Mouse (Mus musculus) spleen, postnatal 14 days (tissue): ENCODE data around the gene Pik3r6.
A peak's percentile ranks its signal among the peaks of the same experiment; 100 is the strongest.

Experiments
- DNase-seq, 2 experiments: peaks; one replicate each; pipeline ENCODE4 v3.0.0; 2021 to 2022; ENCODE audit warnings: low spot score in 2 of 2

The Pik3r6 gene

DNA sequence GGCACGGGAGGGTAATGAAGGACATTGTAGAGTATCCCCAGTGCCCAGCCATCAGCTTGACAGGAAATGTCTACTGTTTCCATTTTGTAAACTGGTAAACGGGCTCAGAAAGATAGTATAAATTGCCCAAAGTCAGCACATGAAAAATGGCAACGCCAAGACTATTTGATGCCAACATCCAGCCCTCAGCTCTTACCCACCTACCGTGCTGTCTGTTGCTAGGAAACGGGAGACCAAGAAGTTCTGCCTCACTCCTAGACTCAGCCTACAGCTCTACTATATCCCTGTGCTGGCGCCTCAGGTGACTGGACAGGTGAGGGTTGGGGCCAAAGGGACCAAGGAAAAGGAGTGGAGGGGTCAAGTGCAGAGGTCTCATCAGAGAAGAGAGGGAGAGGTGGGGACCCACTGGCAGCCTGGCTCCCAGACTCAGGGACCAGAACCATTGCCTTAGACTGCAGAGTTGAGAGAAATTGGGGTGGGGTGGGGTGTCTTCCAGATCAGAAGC is 31.2 kb downstream of the Pik3r6 start:
- no peak for DNase-seq

DNA sequence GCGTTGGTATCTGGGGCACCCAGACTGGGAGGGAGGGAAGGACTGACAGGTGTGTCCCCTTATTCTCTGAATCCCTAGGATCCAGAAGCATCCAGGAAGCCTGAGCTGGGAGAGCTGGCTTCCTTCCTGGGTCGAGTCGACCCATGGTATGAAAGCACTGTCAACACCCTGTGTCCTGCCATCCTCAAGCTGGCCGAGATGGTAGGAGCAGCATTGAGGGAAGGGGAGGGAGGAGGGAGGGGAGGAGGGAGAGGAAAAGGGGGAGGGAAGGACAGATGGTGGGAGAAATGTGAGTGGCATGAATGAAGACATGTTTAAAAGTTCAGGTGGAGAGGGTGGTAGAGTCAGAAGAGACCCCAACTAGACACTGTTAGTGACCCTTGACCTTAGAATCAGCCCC is 33.2 kb downstream of the Pik3r6 start:
- DNase-seq, result no peak

DNA sequence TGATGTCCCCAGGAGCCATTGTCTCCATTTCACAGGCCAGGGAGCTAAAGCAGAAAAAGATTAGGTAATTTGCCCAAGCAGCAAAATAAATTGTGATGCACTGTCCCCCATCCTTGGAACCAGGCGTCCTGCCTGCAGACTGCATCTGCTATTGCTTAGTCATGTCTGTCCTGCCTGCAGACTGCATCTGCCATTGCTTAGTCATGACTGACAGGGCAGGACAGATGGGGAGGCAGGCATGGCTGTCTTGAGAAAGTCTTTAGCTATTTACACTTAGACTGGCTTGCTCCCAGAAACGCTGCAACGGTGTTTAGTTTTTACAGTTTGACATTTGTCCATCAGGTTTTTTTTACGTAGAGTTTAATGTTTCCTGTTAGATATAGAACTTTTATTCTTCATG is 33.6 kb downstream of the Pik3r6 start:
- no peak for DNase-seq

DNA sequence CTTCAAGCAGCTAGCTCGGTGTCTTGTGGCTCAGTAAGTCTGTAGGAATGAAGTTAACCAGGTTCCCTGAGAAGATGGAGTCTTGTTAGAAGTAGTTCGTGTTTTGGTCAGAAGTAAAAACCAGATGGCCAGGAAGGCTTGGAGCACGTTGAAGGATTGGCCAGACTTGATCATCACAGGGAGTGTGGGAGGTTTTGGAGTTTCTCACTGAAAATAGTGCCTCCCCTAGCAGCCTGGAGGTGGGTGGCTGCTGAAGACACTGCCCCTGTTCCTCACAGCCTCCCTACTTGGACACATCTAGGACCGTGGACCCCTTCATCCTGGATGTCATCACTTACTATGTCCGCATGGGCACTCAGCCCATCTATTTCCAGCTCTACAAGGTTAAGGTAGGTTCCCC is 36.8 kb downstream of the Pik3r6 start:
- DNase-seq, result no peak

DNA sequence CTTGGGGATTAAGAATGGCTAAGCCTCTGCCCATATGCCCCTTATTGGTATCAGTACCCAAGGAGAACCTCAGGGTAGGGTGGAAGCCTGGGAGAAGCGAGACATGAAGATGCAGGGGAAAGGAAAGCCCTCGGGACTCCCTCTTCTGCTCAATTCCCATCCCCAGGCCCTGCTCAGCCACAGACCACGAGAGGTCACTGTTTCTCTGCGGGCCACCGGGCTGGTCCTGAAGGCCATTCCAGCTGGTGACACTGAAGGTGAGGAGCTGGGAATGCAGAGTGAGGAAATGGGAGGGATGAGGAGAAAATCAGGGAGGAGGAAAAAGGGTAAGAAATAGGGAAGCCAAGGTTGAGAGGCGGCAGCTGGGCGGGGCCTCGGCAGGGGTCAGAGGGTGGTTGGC is 41.7 kb downstream of the Pik3r6 start:
- DNase-seq, result no peak

DNA sequence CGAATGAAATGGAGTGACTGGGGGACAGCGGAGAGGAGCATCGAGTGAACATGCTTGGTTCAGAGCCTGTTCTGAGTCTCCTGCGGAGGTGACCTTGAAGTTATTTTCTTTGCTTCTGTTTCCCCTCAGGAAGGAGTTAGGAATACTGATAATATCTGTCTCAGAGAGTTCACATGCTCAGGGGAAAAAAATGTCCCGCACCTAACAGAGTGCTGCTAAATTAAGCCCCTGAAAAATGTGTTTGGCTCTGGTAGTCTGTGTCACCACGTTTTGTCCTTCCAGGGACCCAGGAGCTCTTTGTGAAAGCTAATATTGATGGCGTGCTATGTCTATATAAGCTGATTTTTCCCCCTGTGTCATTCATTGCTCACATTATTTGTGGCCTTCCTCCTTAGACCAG is 42.4 kb downstream of the Pik3r6 start:
- DNase-seq, result no peak

DNA sequence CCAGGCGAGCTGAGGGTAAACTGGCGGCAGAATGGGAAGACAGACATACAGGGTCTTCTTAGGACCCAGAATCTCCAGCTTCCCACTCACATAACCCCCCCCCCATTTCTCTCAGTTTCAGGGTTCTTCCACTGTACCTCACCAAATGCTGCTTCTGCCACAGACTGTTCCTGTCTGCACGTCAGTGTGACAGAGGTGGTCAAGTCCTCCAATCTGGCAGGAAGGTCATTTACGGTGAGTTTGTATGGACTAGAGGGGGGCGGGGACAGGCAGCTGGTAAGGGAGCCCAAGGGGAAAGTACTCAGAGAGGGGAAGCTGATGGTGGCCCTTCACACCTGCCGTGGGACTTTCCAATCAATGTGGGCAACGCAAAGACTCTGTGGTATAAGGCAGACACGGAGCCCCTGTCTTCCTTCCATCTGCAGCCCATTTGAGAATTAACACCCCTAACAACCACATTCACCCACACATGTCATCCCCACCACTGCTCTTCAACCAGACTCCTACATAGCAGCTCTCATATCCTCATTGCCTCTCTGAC is 42.9 kb downstream of the Pik3r6 start:
- no peak for DNase-seq

DNA sequence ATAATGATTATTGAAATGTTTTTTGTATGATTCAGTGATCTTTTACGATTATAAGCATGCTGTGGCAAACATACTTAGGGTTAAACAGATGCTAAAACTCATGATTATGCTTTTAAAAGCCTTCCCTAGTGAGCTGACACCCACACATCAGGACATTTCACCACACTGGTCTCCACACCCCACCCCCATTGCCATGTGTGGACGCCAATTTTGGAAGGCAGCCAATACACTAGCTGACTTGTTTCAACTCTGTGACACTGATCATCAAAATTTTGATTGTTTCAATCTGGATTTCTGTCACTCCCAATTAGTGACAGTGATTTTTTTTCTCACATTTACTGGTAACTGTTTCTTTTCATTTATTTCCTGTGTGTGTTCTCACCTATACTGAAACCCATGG is 44.7 kb downstream of the Pik3r6 start:
- DNase-seq, result no peak

DNA sequence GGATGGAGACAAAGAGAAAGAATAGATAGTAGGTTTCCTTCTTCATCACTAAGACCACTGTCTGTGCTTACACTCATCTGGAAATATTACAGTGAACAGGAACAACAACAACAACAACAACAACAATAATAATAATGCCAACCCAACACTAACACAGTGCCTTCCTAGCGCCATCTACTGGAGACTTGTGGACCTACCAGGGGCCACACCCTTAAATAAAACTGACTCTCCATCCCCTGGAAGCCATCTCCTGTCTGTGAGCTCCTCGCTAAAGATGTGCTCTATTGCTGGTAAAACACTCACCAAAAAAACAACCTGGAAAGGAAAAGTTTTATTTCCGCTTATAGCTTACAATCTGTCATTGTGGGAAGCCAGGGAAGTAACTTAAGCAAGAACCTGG is 46.8 kb downstream of the Pik3r6 start:
- DNase-seq, result no peak

DNA sequence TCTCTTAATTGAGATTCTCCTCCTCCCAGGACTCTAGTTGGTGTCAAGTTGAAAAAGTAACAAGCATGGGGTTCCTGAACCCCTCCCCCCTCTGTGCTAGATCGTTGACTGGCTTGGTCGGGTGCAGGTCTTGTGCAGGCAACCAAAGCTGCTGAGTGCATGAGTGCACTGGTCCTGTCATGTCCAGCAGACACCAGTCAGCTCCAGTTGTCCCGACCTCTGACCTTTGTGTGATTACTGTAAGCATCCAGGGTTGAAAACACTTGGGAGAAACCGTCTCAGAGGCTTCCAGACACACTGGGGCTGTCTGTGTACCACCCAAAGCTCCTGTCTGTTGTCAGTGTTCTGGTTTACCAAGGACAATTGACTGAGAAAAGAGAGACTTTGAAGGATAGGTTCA is 47.5 kb downstream of the Pik3r6 start:
- no peak for DNase-seq

DNA sequence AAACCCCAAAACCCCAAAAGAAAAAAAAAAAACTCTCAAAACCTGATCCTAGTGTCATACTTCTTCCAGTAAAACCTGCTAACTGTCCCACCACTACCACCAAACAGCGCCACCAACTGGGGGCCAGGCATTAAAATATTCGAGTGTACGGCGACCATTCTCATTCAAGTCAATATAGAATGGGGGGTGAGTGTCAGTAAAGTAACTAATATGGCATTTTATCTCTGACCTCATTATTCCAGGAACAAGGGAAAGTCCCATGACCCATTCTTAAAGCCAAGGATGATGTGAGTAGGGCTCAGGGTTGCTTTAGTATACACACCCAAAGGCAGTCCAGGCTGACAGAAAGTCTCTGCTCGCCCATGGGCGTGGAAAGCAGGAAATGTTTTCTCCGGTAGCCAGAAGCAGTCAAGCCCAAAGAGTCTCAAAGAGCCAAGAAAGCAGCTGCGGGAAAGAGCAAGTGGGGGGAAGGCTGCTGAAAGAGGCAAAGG is 51.2 kb downstream of the Pik3r6 start:
- peak in 1 of 2 experiments; percentile 20 for DNase-seq

DNA sequence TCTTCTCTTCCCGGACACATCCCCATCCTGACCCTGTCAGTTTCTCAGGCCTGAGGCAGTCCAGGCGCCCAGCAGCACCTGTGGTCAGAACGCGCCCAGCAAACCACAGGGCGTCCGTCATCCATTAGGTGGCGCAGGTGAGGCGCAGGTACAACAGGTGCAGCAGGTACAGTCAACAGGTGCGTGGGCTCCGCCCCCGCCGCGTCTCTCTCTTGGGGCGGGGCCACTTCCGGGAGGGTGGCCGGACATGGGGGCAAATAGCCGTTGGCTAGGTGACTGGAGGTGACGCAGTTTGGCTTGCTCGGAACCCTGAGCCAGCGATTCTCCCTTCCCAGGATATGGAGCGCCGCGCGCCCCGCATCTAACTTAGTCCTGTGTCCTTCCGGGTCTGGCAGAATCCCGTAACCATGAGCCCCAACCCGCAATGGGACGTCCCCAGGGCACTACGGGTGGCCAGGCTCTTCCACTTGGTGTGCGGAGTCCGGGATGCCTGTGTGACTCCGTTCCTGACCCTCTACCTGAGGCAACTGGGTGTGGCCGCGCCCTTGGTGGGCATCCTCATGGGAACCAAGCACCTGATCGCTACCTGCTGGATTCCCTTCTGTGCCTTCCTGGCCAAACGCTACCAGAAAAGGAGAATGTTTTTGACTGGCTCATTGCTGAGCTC is 53.2 kb downstream of the Pik3r6 start, which contains the start of gene Mfsd6l:
Gene Mfsd6l (plus strand): TSS at position 269 of the 667 bp plus-strand sequence.
- no peak for DNase-seq

DNA sequence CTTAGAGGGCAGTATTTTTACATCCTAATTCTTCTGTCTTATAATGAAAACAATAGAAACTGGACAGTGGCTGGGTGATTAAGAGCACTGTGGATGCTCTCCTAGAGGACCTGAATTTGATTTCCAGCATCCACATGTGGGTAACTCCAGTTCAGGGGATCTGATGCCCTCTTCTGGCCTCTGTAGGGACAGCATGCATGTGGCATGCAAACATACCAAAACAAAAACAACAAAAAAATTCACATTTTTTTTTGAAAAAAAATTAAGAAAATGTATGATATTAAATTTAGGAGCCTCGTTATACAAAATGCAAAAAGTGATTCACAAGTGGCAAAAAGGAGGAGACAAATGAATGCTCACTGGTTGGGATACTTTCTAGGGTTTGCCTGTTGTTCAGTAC is 56.7 kb downstream of the Pik3r6 start:
- no peak for DNase-seq

DNA sequence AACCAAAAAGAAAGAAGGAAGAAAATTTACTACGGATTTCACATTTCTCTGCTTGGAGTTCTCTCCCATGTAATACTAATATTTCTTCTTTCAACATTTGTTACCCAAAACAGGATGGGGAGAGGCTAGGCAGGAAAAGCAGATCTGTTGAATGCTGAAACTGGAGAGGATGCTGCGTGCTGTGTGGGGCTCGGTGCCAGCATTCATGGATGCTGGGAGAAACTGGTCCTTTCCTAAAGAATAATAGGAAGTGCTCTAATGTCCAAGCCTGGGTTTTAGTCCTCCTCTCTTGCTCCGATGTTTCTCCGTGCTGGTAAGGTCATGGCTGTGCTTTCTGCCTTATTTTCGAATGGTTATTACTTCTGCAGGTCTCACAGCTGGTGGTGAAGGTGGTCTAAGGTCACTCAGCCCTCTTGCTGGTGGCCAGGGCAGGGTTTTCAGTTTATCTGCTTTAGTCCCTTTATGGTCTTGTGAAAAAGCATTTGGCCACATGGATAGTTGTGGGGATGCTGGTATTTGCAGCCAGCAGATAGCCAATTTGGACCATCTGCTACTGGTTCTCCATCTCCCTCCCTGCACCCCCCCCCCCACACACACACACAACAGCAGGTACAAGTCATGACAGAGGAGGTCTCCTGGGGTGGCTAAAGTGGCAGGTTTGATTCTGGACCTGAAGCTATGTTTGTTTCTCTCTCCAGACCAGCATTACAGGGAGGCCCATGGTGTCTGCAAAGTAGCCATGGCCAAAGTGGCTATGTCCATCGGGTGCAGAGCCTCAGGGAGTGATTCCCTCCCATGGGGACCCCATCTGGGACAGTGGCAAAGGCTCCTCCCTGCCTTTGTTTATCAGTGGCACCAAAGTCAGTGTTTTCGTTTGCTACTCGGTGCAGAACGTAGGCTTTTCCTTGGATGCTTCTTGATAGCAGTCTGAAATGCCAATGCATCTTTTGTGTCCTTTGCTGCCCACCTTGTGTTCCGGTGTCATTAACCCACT is 59.4 kb downstream of the Pik3r6 start:
- no peak for DNase-seq

DNA sequence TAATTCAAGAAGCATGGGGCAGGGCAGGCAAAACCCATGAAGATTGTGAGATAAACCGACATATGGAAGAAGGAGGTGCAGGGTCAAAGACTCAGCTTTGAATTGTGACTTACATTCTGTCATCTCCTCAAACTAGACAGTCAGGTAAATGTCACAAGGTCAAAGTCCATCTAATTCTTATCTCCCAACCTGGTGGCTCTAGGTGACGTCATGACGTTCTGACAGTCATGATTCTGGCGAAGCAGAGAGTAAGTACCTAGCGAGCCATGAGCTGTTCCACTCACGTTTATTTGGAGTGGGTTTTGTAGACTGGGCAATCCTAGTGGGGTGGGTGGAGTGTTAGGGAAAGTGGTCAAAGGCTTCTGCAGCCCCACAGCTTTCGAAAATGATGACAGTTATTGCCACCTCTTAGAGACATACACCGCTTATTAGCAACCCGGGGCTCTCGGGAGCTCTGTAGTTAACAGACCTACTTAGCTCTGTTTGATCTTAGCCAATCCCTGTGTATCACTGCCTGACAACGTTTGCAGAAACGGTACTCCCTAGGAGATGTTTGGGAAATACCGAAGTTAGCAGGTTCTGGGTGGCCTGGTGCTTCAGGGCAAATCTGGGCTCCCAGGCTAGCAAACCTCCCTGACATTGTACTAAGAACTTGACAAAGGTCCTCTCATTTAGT is 61.7 kb downstream of the Pik3r6 start:
- DNase-seq, result no peak

DNA sequence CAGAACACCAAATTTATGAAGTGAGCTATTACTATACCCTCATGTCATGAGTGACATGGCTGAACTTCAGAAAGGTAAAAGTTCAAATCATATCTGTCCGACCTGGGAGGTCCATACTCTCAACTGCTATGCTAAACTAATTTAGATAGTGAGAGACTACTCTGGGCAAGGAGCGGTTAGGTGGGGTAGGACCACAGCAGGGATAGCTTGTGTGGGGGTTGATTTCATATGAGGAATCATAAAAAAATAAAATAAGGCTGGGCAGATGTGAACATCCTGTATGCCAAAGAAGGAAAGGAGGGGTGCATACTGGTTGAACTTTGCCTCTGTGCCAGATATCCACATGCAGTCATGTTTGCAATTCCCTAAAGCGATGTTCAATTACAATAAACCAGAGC is 62.2 kb downstream of the Pik3r6 start:
- no peak for DNase-seq

DNA sequence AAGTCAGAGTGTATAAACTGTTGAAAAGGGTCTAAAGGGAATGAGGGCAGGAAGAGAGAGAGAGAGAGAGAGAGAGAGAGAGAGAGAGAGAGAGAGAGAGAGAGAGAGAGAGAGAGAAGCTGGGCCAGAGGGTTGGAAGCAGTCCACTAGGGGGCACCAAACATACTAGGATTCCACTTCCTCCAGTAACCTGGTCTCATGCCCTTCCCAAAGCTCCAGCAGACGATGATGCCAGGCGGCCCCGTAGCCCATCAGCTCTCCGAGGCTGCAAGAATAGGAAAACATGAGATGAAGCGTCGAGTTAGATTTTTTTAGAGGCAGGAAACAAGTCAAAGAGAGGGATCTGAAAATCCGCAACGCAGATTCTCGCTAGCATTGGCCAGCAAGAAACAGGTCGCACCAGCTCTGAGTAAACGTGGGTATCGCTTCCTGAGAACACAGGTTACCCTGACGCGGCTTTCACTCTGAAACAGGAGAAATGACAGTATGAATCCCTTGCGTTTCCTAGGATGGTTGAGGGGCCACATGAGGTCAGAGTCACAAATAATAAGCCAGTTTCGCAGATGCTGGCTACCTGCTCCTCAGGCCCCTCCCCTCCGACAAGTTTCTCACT is 63.7 kb downstream of the Pik3r6 start:
- peak in 1 of 2 experiments; percentile 38 for DNase-seq

DNA sequence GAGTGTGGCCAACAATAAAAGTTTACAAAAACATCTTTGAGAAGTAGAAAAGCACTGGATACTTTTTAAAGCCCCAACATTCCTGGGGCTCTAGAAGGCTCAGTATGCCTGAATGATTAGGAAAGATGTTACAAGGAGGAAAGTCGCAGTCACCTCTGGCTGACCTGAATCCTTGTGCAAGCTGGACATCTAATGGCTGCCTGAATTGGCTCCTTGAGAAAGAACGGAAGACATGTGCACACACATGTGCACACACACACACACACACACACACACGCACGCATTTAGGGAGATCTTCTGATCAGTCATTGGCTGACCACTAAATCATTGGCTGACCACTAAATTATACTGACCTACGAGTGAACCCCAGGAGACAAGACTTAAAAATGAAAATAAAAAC is 68.0 kb downstream of the Pik3r6 start:
- DNase-seq, result no peak

DNA sequence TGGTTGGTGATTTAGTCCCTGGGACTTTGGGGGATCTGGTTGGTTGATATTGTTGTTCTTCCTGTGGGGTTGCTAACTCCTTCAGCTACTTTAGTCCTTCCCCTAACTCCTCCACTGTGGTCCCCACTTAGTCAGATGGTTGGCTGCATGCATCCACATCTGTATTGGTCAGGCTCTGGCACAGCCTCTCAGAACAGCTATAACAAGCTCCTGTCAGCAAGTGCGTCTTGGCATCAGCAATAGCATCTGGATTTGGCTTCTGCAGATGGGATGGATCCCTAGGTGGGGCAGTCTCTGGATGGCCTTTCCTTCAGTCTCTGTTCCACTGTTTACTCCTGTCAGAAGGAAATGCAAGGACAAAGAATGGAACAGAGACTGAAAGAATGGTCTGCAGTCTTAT is 74.3 kb downstream of the Pik3r6 start:
- no peak for DNase-seq

DNA sequence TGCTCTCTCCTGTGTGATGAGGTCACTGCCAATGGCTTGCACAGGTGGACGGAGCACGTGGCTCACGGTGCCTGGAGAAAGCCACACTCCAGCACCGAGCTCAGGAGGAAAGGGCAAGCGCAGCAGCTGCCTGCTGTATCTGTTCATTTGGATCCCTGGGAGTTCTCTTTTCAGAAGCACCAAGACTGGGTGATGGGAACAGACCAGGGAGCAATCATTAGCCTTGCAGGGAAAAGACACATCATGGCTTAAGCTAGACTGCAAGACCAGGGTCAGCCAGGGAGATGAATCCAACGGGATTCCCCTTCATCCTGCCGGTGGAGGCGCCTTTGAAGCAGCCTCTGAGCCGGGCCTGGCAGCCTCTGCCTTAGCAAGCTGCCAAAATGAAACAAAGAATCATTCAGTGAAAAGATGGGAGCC is 76.7 kb downstream of the Pik3r6 start:
- DNase-seq, result no peak

DNA sequence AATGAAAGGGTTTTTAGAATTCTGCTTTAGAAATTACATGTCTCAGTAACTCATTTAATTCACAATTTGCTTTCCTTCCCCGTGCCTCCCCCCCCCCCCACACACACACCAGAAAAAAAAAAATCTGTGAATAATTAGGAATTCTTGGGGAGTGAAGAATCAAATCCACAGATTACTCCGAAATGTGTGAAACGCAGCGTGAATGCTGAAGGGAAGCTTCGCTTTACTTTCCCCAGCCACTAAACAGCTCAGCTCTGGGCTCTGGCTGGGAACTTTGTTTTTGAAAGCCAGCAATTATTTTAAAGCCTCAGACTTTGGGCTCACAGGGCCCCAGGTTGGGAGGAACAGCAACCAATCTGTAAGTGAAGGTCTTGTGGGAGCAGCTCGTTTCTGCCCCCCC is 77.7 kb downstream of the Pik3r6 start:
- no peak for DNase-seq
